Mouse (Mus musculus) forebrain, embryonic 16.5 days (tissue): ENCODE data around the gene Lingo4. TPM values are rescaled to one million over a fixed set of nuclear protein-coding genes. Genes with fewer than 3 reads are reported as not detected.
A peak's percentile ranks its signal among the peaks of the same experiment; 100 is the strongest.

Source experiments
- ATAC-seq: fragments of 200-750 bp; cut with Nextera tagmentation; 2 replicates; pipeline ENCODE4 v1.8.0; 2017; ENCODE audit warnings: mild to moderate bottlenecking, moderate library complexity
- H3K27ac ChIP-seq: fragments of 300-500 bp; sonication (generic); 2 replicates; pipeline ENCODE4 v1.5.1; 2014; ENCODE audit warnings: low read length, control low read depth
- H3K27me3 ChIP-seq: fragments of 300-500 bp; sonication (generic); replicated peaks from 2 replicates; pipeline ENCODE4 v1.6.1; 2014; ENCODE audit warnings: low read length; ENCODE audit not compliant: control insufficient read depth, insufficient read depth
- H3K36me3 ChIP-seq: fragments of 300-500 bp; sonication (generic); 2 replicates; pipeline ENCODE4 v1.6.1; 2014; ENCODE audit not compliant: control insufficient read depth, insufficient read depth
- H3K4me1 ChIP-seq: fragments of 300-500 bp; sonication (generic); replicated peaks from 2 replicates; pipeline ENCODE4 v1.6.1; 2014; ENCODE audit warnings: low read length; ENCODE audit not compliant: control insufficient read depth, insufficient read depth
- H3K4me2 ChIP-seq: fragments of 300-500 bp; sonication (generic); 2 replicates; pipeline ENCODE4 v1.6.1; 2014; ENCODE audit warnings: mild to moderate bottlenecking, low read length, control low read depth
- H3K4me3 ChIP-seq: fragments of 300-500 bp; sonication (generic); replicated peaks from 2 replicates; pipeline ENCODE4 v1.5.1; 2014; ENCODE audit warnings: mild to moderate bottlenecking, low read length, control low read depth
- H3K9ac ChIP-seq: fragments of 300-500 bp; sonication (generic); replicated peaks from 2 replicates; pipeline ENCODE4 v1.6.1; 2014; ENCODE audit warnings: low read depth, low read length, control low read depth
- H3K9me3 ChIP-seq: fragments of 300-500 bp; sonication (generic); 2 replicates; pipeline ENCODE4 v1.6.1; 2016; ENCODE audit warnings: low read length; ENCODE audit not compliant: control insufficient read depth
- WGBS: fragments of 180-500 bp; shearing (Covaris S2); extraction: QIAGEN DNeasy Blood & Tissue Kit; methylation state at CpG from one replicate; pipeline ENCODE4 v1.1.7; 2014; 5-methylcytosine and 5-hydroxymethylcytosine counted together
- polyA plus RNA-seq: library from polyadenylated mRNA; unstranded; fragments of >200 nt; fragmentation: Nextera tagmentation; extraction: Ambion mirVana; gene quantifications from 2 replicates; pipeline ENCODE4 v1.2.1, GENCODE M21; 2015

The Lingo4 gene
- polyA plus RNA-seq, 1 experiment from 2014 or later: 1.1 TPM

- ATAC-seq: no peak
- H3K27me3 ChIP-seq: no peaks in the 10 kb centered on the region
- no peak overlapping the region for H3K4me3 ChIP-seq
- no peak overlapping the region for H3K4me2 ChIP-seq
- peaks cover 21% of the 10 kb centered on the region for H3K36me3 ChIP-seq
- no peaks in the 10 kb centered on the region for H3K4me1 ChIP-seq
- WGBS: 89% methylated on average over 2 of the region's 2 CpGs
- no peaks in the 10 kb centered on the region for H3K9me3 ChIP-seq
- H3K9ac ChIP-seq: no peak overlapping the region
- H3K27ac ChIP-seq: no peak overlapping the region
Measured at GRCm38 (mm10) chr3:94430980-94431379, 32.7 kb downstream of the Lingo4 start.

GRCm38 (mm10) chr3:94434305-94434704, 36.0 kb downstream of the Lingo4 start:
- no peaks in the 10 kb centered on the region for H3K27me3 ChIP-seq
- no peak for ATAC-seq
- peaks cover 4% of the 10 kb centered on the region; the same call in 1 of the 2 replicates for H3K36me3 ChIP-seq
- H3K4me1 ChIP-seq: no peaks in the 10 kb centered on the region
- H3K4me2 ChIP-seq: no peak overlapping the region
- H3K27ac ChIP-seq: no peak overlapping the region
- WGBS: 93% methylated on average over 2 of the region's 2 CpGs
- no peaks in the 10 kb centered on the region for H3K9me3 ChIP-seq
- H3K4me3 ChIP-seq: no peak overlapping the region
- no peak overlapping the region for H3K9ac ChIP-seq

- Histone ChIP-seq H3K4me3 (no peak overlapping the region), H3K4me1 (no peaks in the 10 kb centered on the region), H3K9ac (no peak overlapping the region), H3K4me2 (no peak overlapping the region), H3K9me3 (no peaks in the 10 kb centered on the region), H3K36me3 (0 out of 2 replicates have a peak, but pooled peaks cover 2% of the 10 kb centered on the region), H3K27ac (no peak overlapping the region), H3K27me3 (no peaks in the 10 kb centered on the region; the same call in 1 of the 2 replicates)
- 83% methylated on average over 9 of the region's 9 CpGs for WGBS
- no peak for ATAC-seq
Measured at GRCm38 (mm10) chr3:94436420-94436819, 38.1 kb downstream of the Lingo4 start.

- H3K36me3 ChIP-seq: peaks cover 9% of the 10 kb centered on the region
- ATAC-seq: no peak
- H3K9ac ChIP-seq: no peak overlapping the region
- no peak overlapping the region for H3K4me3 ChIP-seq
- 46% methylated on average over 3 of the region's 3 CpGs for WGBS
- peaks cover 5% of the 10 kb centered on the region for H3K4me1 ChIP-seq
- no peak overlapping the region for H3K4me2 ChIP-seq
- no peak overlapping the region for H3K27ac ChIP-seq
- H3K27me3 ChIP-seq: no peaks in the 10 kb centered on the region; the same call in 1 of the 2 replicates
- no peaks in the 10 kb centered on the region for H3K9me3 ChIP-seq
Measured at GRCm38 (mm10) chr3:94441182-94441581, 42.9 kb downstream of the Lingo4 start.

GRCm38 (mm10) chr3:94442951-94443596, 44.8 kb downstream of the Lingo4 start, which contains the start of gene Mrpl9:
TSS of gene Mrpl9 (plus strand) at chr3:94443318.
- peak; percentile 98 for ATAC-seq
- peaks cover 24% of the 10 kb centered on the region for H3K36me3 ChIP-seq
- H3K27me3 ChIP-seq: no peaks in the 10 kb centered on the region; the same call in 1 of the 2 replicates
- peak within 1 kb of the TSS; percentile 94 for H3K4me3 ChIP-seq
- H3K27ac ChIP-seq: peak within 1 kb of the TSS; percentile 37
- H3K9ac ChIP-seq: peak within 1 kb of the TSS; percentile 95
- WGBS: under 1% methylated on average over 38 of the region's 39 CpGs
- peaks cover 5% of the 10 kb centered on the region for H3K4me1 ChIP-seq
- no peaks in the 10 kb centered on the region for H3K9me3 ChIP-seq
- peak within 1 kb of the TSS; percentile 95 for H3K4me2 ChIP-seq

GRCm38 (mm10) chr3:94443597-94443964, 45.3 kb downstream of the Lingo4 start, which contains the start of gene Oaz3:
TSS of gene Oaz3 (minus strand) at chr3:94443915.
- WGBS: 0% methylated on average over 24 of the region's 24 CpGs
- ATAC-seq: peak; percentile 47
- peak within 1 kb of the TSS; percentile 37 for H3K27ac ChIP-seq
- no peaks in the 10 kb centered on the region for H3K9me3 ChIP-seq
- H3K4me3 ChIP-seq: peak within 1 kb of the TSS; percentile 94
- peaks cover 27% of the 10 kb centered on the region for H3K36me3 ChIP-seq
- peak within 1 kb of the TSS; percentile 95 for H3K9ac ChIP-seq
- peak within 1 kb of the TSS; percentile 95 for H3K4me2 ChIP-seq
- H3K27me3 ChIP-seq: no peaks in the 10 kb centered on the region; the same call in 1 of the 2 replicates
- peaks cover 5% of the 10 kb centered on the region for H3K4me1 ChIP-seq

GRCm38 (mm10) chr3:94449377-94449776, 51.1 kb downstream of the Lingo4 start:
- Histone ChIP-seq H3K9me3 (no peaks in the 10 kb centered on the region), H3K36me3 (peaks cover 30% of the 10 kb centered on the region), H3K27me3 (no peaks in the 10 kb centered on the region), H3K9ac (no peak overlapping the region), H3K4me2 (no peak overlapping the region), H3K4me1 (peaks cover 1% of the 10 kb centered on the region), H3K4me3 (no peak overlapping the region), H3K27ac (no peak overlapping the region)
- ATAC-seq: no peak
- WGBS: 92% methylated on average over 2 of the region's 2 CpGs

Other genes with a start within 250 kb of the Lingo4 start
- not detected in 2 replicates for gene Gm10696, start 220.3 kb upstream of the Lingo4 start, polyA plus RNA-seq
- gene Gm5286, start 201.8 kb upstream of the Lingo4 start, polyA plus RNA-seq: not detected in 2 replicates
- gene Gm4778, start 134.5 kb upstream of the Lingo4 start, polyA plus RNA-seq: not detected in 2 replicates
- gene Them4, start 88.4 kb upstream of the Lingo4 start, polyA plus RNA-seq: 35.0 and 41.4 TPM in 2 replicates
- 0.33 and 0.65 TPM in 2 replicates for gene Them5, start 56.4 kb upstream of the Lingo4 start, polyA plus RNA-seq
- gene C2cd4d, start 36.1 kb upstream of the Lingo4 start, polyA plus RNA-seq: 1.1 and 1.3 TPM in 2 replicates
- gene Rorc, start 25.7 kb upstream of the Lingo4 start, polyA plus RNA-seq: 0.37 and 0.54 TPM in 2 replicates
- 67.0 and 75.3 TPM in 2 replicates for gene Tdrkh, start 14.8 kb downstream of the Lingo4 start, polyA plus RNA-seq
- gene Mrpl9, start 44.8 kb downstream of the Lingo4 start, polyA plus RNA-seq: 58.8 and 62.1 TPM in 2 replicates
- gene Oaz3, start 45.4 kb downstream of the Lingo4 start, polyA plus RNA-seq: 0.56 and 2.2 TPM in 2 replicates
- 295 and 358 TPM in 2 replicates for gene Celf3, start 79.8 kb downstream of the Lingo4 start, polyA plus RNA-seq
- 10.6 and 11.7 TPM in 2 replicates for gene Riiad1, start 81.8 kb downstream of the Lingo4 start, polyA plus RNA-seq
- 85.2 and 92.5 TPM in 2 replicates for gene Snx27, start 184.2 kb downstream of the Lingo4 start, polyA plus RNA-seq
- not detected in 2 replicates for gene Gm10972, start 244.6 kb downstream of the Lingo4 start, polyA plus RNA-seq